Mouse (Mus musculus) R1 (cell line): Measurements from ENCODE around the gene Igfbp1.

Source experiments
- DNase-seq: peaks from one replicate; pipeline ENCODE4 v3.0.0-alpha.2; 2018; ENCODE audit warnings: low read depth, low spot score

Igfbp1 gene

DNA sequence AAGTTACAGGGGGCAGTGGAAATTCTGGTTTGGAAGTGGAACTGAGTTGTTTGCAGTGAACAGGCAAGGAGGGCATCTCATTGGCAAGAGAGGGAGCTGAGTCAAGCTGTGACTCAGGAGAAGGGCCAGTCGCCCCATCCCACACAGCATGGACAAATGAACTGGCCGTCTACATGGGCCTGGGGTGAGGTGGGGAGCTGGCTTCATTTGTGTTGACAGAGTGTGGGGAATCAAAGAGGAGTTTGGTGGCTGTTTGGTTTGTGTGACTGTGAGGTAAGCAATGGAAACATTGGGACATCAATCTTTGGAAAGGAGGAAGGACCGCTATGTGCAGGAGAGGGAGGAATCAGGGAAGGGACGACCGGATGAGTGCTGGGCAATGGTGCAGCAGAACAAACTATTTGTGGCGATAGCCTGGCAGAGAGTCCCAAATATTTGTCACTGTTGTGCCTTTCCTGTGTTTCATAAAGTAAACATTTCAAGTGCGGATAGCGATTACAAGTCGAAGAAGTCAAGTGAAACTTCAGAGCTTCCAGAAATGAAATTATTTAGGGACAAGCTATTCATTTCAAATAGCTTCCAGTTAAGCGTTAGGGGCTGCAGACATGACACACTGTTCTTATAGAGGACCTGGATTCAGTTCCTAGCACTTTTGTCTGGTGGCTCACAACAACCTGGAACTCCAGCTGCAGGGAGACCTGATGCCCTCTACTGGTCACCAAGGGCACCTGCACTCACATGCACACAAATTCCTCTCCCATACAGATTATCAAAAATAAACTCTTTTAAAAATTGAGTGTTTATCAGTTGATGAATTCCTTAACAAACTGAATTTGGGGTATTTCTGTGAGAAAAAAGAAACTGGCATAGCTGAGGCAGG lies 2.9 kb upstream of the Igfbp1 start:
- no peak for DNase-seq

GRCm38 (mm10) chr11:7195312-7195685 lies 2.3 kb upstream of the Igfbp1 start:
- DNase-seq: no peak

DNA sequence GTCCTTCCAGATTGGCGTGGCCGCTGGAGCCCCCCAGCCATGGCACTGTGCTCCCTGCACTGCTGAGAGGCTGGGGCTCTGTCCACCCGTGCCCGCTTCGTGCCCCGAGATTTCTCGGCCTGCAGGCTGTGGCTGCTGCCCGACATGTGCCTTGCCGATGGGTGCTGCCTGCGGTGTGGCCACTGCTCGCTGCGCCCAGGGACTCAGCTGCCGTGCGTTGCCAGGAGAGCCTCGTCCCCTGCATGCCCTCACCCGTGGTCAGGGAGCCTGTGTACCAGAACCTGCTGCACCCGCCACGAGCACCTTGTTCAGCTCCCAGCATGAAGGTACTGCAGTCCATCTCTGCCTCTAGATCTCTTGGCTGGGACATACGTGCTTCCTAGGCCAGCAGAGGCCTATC lies 424 bp downstream of the Igfbp1 start:
- no peak for DNase-seq

DNA sequence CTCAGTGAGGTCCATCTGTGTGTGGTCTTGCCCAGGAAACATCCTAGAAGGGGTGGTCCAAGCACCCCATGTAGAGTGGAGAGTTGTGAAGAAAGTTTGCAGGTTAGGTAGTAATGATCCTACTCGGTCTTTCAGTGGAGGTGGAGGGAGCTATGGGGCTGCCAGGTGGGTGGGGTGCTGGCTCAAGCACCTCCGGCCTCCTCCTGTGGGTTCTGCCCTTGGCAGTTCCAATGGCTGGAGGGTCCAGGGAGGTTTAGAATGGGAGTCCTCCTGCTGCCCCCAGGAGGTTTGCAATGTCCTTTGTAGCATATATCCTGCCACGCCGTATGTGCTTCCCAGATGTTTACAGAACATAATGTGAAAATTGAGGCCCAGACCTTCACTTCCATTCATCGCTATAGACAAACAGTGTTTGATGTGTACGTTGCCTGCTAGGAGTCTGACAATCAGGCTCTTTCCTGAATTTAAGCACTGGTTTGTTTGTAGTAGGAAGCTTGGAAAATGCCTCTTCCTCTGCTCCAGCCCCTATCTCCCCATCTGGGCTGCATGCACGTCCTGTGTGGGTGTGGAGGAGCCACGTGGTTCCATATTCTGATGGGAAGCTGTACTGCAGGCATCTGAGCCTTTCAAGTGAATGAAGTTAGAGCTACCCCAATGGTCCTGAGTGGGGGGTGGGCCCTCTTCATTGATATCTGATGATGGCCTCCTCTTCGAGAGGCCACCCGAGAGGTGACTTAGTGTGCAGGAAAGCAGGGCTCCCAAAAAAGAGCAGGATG lies 1.1 kb downstream of the Igfbp1 start:
- DNase-seq: no peak

DNA sequence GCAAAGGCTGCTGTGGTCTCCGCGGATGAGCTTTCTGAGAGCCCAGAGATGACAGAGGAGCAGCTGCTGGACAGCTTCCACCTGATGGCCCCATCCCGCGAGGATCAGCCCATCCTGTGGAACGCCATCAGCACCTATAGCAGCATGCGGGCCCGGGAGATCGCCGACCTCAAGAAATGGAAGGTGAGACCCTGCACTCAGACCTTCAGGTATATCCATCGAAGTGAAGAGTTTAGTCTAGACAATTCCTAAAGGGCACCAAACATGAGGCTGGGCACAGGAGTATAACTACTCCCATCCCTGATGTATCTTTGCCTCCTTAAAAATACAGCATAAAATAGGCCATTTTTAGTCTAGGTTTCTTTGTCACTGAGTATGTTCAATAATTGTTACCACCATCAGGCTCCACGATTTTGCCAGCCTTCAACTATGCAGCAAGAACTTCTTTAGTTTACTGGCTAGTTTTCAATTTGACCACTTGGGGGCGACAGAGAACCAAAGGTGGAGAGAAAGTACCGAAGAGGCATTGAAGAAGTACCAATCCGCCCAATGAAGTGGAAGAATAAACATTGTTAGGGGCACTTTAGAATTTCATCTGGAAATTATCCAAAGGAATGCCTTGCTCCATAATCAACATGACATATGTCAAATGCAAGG lies 2.3 kb downstream of the Igfbp1 start:
- peak; percentile 79 for DNase-seq

- no peak for DNase-seq
Measured at GRCm38 (mm10) chr11:7200393-7200783, 2.8 kb downstream of the Igfbp1 start.

DNA sequence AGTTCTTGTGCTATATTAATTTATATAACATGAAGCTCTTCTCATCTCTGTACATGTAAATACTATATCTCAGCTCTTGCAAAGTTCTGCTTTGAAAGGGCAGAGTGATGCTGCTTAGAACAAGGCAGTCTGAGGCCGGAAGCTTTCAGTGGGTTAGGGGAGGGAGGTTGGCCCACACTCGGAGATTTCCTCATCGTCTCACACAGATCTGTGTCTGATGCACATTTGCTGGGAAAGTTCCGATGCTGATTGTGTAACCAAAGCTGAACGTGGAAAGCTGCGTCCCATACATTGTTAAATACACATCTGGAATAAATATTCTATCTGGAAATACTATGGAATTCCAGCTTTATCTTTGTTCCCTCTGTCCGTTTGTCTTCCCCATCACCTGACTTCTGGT lies 4.6 kb downstream of the Igfbp1 start:
- DNase-seq: no peak

- no peak for DNase-seq
Measured at GRCm38 (mm10) chr11:7203846-7204245, 6.3 kb downstream of the Igfbp1 start.

- peak; percentile 64 for DNase-seq
Measured at GRCm38 (mm10) chr11:7210343-7210742, 12.8 kb downstream of the Igfbp1 start.

- DNase-seq: no peak
Measured at GRCm38 (mm10) chr11:7211211-7211610, 13.6 kb downstream of the Igfbp1 start.

DNA sequence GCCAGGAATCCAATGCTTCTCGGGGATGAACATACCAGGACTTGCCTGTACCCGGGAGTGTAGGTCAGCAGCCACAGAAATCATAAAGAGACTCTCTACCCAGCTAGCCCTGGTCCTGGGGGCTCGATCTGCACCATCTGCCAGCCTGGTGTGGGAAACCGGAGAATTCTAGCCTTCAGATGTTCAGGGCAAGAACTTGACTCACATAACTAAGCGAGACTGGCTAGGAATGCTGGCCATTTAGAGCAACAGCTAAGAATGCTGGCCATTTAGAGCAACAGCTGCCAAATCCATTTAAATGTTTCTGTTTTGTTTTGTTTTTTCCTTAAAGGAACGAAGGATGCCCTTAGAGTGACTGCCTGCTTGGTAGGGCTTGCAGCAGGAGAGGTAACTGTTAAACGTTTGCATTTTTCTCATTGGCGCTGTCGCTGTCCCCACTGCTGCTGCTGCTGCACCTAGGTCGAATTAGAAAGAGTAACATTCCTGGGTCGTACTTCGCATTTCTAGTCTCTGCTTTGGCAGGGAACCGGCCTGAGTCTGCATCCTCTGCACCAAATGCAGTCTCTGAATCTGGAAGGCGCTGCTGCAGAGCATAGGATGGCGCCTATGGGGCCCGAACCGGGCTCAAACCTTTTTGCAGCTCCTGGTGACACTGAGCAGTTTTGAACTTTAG lies 14.7 kb downstream of the Igfbp1 start:
- no peak for DNase-seq

GRCm38 (mm10) chr11:7213161-7213500 lies 15.5 kb downstream of the Igfbp1 start:
- peak; percentile 62 for DNase-seq

- peak; percentile 69 for DNase-seq
Measured at GRCm38 (mm10) chr11:7213501-7214341, 16.1 kb downstream of the Igfbp1 start, which contains the start of gene Igfbp3. Igfbp3 (minus strand) TSS chr11:7213923.

GRCm38 (mm10) chr11:7214342-7214660 lies 16.7 kb downstream of the Igfbp1 start:
- no peak for DNase-seq

- DNase-seq: peak; percentile 74
Measured at GRCm38 (mm10) chr11:7214761-7215160, 17.2 kb downstream of the Igfbp1 start.

DNA sequence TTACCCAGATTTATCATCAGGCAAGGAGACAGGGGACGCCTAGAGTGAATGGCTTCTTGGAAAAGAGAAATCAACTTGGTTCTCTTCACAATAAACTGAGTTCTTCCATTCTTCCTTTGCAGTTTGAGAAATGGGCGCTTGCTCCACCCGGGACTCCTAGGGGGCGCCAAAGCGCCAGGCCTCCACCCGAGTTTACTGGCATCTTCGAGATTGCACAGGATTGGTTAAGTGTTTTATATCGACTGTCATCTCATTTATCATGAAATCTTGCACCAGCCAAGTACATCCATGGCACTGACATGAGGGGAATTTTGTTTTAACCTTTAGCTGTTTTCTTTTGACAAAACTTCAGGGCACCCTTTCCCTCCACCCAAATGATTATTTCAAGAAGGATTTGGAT lies 18.1 kb downstream of the Igfbp1 start:
- DNase-seq: peak; percentile 56

GRCm38 (mm10) chr11:7221826-7222225 lies 24.2 kb downstream of the Igfbp1 start:
- peak; percentile 73 for DNase-seq

GRCm38 (mm10) chr11:7226200-7226599 lies 28.6 kb downstream of the Igfbp1 start:
- no peak for DNase-seq

GRCm38 (mm10) chr11:7226810-7227550 lies 29.4 kb downstream of the Igfbp1 start:
- no peak for DNase-seq

DNA sequence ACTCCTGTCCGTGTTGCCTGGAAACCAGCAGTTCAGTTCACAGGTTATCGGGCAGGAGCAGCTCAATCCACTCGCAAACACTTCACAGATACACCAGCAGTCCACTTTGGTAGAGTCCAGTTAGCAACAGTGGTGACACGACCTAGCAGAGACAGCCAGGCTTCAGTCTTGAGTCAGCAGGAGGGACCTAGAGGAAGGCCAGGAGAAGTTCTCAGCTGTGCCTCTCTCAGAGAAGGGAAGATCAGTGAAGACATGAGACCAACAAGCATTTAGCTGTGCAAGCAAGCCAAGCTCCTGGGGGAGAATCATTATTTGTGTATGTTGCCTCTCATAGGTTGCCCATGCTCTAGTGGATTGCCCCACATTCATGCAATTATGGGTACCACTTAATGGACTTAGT lies 30.5 kb downstream of the Igfbp1 start:
- no peak for DNase-seq
